Mouse (Mus musculus): ENCODE results near the gene Ubqln2.

GRCm38 (mm10) chrX:153476760-153477248 lies 21.2 kb upstream of the Ubqln2 start:
- TF ChIP-seq CTCF (IDR thresholded peaks at IDR 0.05; ENCODE audit: low read depth, low read length) (no peak), TAL1 (conservative IDR thresholded peaks at IDR 0.05; ENCODE audit: low read depth, low read length) (no peak), GATA2 (IDR thresholded peaks at IDR 0.05; ENCODE audit: borderline replicate concordance, low read depth, low read length) (no peak), GATA1 (IDR thresholded peaks at IDR 0.05; ENCODE audit: borderline replicate concordance, low read length) (no peak)
